Mouse (Mus musculus): ENCODE measurements around the gene Gpr88. TPM values are rescaled to one million over a fixed set of nuclear protein-coding genes. Genes with fewer than 3 reads are reported as not detected.
"Not testable (repeated sequence)": the region's sequence is repeated elsewhere in the genome, so short reads cannot be mapped to it uniquely, and the experiment has no call there.

Gpr88 gene
- total and polyA plus RNA-seq, 3 experiments = not detected

DNA sequence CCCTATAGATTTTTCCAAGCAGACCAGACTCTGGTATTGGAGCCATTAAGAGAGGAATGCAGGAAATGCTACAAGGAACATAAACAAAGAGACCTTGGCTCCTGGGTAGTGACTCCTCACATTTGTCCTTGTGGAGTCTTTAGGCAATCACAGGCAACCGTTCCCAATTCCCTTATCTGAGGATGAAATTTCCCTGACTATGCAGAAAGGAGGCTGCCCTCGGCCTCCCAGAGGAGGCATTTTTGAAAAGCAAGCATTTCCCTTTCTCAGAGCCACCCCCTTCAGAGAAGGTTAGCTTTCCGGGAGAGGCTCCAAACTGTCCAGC is 31.7 kb downstream of the Gpr88 start:
- Histone ChIP-seq H3K27ac (ENCODE audit: control insufficient read depth, low read depth, low read length) (no peak overlapping the region), H3K36me3 (ENCODE audit: control insufficient read depth in 1 of 2, insufficient read depth in 2 of 2, low read length in 2 of 2) (no peaks in the 10 kb centered on the region), H3K79me2 (ENCODE audit: control insufficient read depth, insufficient read depth, low read length, poor library complexity) (no peaks in the 10 kb centered on the region), H3K9me3 (replicated peaks; ENCODE audit: insufficient read depth, low read length) (no peaks in the 10 kb centered on the region), H3K27me3 (ENCODE audit: control insufficient read depth in 1 of 2, insufficient read depth in 2 of 2, low read length in 2 of 2) (peaks cover 3 to 8% of the 10 kb centered on the region in 2 experiments), H3K4me1 (ENCODE audit: control insufficient read depth in 1 of 2, insufficient read depth in 2 of 2, low read length in 2 of 2) (no peaks in the 10 kb centered on the region), H3K4me3 (ENCODE audit: control insufficient read depth in 1 of 2, insufficient read depth in 1 of 2, low read depth in 2 of 2, low read length in 2 of 2) (no peak overlapping the region), H3K9ac (ENCODE audit: control insufficient read depth, low read depth, low read length, poor library complexity, severe bottlenecking) (no peak overlapping the region)
- TF ChIP-seq HCFC1 (IDR thresholded peaks at IDR 0.05; ENCODE audit: low read depth, low read length) (no peak), CHD1 (IDR thresholded peaks at IDR 0.05; ENCODE audit: low read depth, low read length) (no peak), MYC (IDR thresholded peaks at IDR 0.05; ENCODE audit: low read depth, low read length) (no peak), MYB (IDR thresholded peaks at IDR 0.05; ENCODE audit: low read depth, low read length) (no peak), ZC3H11A (IDR thresholded peaks at IDR 0.05; ENCODE audit: low read depth, low read length) (no peak), ETS1 (IDR thresholded peaks at IDR 0.05; ENCODE audit: low read depth, low read length) (no peak)
- DNase-seq (ENCODE audit: low read depth, low spot score) = no peak

DNA sequence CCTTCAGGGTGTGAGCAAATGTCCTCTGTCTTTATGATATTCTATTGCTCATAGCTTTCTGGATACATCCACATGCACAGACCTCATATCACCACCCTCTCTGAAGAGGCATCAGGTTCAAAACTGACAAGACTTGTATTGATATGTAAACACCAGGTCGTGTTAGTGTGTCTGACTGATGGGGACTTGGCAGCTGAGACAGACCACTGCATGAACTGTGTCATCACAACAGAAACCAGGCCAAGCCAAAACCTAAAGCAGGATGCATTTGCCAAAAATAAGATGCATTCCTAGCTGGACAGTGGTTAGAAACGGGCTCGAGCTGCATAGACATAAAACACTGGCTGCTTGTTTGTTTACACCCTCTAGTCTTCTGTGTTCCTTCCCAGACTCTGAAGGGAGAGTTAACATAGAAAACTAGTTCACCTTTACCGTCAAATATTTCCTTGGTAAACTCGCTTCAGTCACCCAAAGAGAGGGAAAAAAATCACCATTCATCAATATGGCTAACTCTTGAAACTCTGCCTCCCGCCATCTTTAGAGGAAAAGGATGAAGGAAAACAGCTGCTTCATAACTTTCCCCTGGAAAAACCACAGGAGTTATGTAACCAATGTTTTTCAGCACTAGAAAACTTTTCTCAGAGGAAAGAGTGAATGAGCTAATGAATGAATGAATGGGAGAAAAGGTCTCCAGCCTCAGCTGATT is 32.2 kb downstream of the Gpr88 start:
- TF ChIP-seq ZKSCAN1 (IDR thresholded peaks at IDR 0.05; ENCODE audit: low read depth, low read length) (no peak), CTCF (IDR thresholded peaks at IDR 0.05 in 2 of 3, conservative IDR thresholded peaks at IDR 0.05 in 1 of 3; ENCODE audit: control insufficient read depth in 1 of 3, insufficient read depth in 1 of 3, low read depth in 2 of 3, low read length in 3 of 3, poor library complexity in 1 of 3, severe bottlenecking in 1 of 3) (no peak), E2F4 (IDR thresholded peaks at IDR 0.05; ENCODE audit: borderline replicate concordance, low read depth, low read length) (no peak), USF2 (IDR thresholded peaks at IDR 0.05; ENCODE audit: borderline replicate concordance in 1 of 2, insufficient read depth in 1 of 2, low read depth in 1 of 2, low read length in 2 of 2) (no peak), CHD1 (IDR thresholded peaks at IDR 0.05; ENCODE audit: low read depth, low read length) (no peak), MAZ (IDR thresholded peaks at IDR 0.05; ENCODE audit: low read depth, low read length) (no peak), POLR2AphosphoS5 (IDR thresholded peaks at IDR 0.05; ENCODE audit: borderline replicate concordance, low read depth, low read length) (no peak), RAD21 (IDR thresholded peaks at IDR 0.05; ENCODE audit: low read depth, low read length) (no peak), POLR2AphosphoS2 (IDR thresholded peaks at IDR 0.05; ENCODE audit: low read length) (no peak), ETS1 (IDR thresholded peaks at IDR 0.05; ENCODE audit: low read depth, low read length) (no peak), ELF1 (IDR thresholded peaks at IDR 0.05; ENCODE audit: low read depth, low read length) (no peak), MAFK (IDR thresholded peaks at IDR 0.05; ENCODE audit: borderline replicate concordance, low read depth, low read length) (no peak), KAT2A (conservative IDR thresholded peaks at IDR 0.05; ENCODE audit: low read depth, low read length) (no peak), MXI1 (IDR thresholded peaks at IDR 0.05; ENCODE audit: low read depth, low read length) (no peak), ZC3H11A (IDR thresholded peaks at IDR 0.05; ENCODE audit: low read depth, low read length) (no peak), NRF1 (IDR thresholded peaks at IDR 0.05; ENCODE audit: insufficient read depth, low read depth, low read length, poor library complexity, severe bottlenecking) (no peak), UBTF (IDR thresholded peaks at IDR 0.05; ENCODE audit: borderline replicate concordance, insufficient read depth, low read depth, low read length) (no peak)
- H3K36me3 ChIP-seq (ENCODE audit: control insufficient read depth in 1 of 2, insufficient read depth in 2 of 2, low read length in 2 of 2) = no peaks in the 10 kb centered on the region

DNA sequence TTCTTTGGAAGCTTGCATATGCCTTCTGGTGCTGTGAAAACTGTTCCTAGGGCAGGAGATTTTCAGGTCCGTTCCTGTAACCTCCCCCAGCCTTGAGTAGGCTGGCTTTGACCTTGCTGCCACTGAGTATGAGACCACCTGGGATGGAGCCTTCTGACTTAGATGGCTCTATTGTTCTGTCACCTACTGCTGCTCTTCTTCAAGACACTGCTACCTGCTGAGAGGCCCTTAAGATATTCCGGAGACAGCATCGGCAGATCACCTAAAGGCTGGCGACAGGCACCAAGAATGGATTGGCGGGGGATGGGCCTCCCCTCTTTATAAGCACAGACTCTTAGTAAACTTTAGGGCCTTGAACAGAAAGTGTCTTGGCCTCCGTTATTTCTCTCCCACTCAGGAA is 35.9 kb downstream of the Gpr88 start:
- not testable (repeated sequence) for H3K4me1 ChIP-seq (ENCODE audit: control insufficient read depth in 1 of 2, insufficient read depth in 2 of 2, low read length in 2 of 2); DNase-seq (ENCODE audit: low read depth, low spot score); H3K9ac ChIP-seq (ENCODE audit: control insufficient read depth, low read depth, low read length, poor library complexity, severe bottlenecking); H3K27ac ChIP-seq (ENCODE audit: control insufficient read depth, low read depth, low read length); H3K36me3 ChIP-seq (ENCODE audit: control insufficient read depth in 1 of 2, insufficient read depth in 2 of 2, low read length in 2 of 2); H3K27me3 ChIP-seq (ENCODE audit: control insufficient read depth in 1 of 2, insufficient read depth in 2 of 2, low read length in 2 of 2); H3K9me3 ChIP-seq (replicated peaks; ENCODE audit: insufficient read depth, low read length); H3K4me3 ChIP-seq (ENCODE audit: control insufficient read depth in 1 of 2, insufficient read depth in 1 of 2, low read depth in 2 of 2, low read length in 2 of 2); H3K79me2 ChIP-seq (ENCODE audit: control insufficient read depth, insufficient read depth, low read length, poor library complexity)

More for the DNA sequence above, 32.2 kb downstream of the Gpr88 start:
- Histone ChIP-seq H3K4me3 (ENCODE audit: control insufficient read depth in 1 of 2, insufficient read depth in 1 of 2, low read depth in 2 of 2, low read length in 2 of 2) (no peak overlapping the region), H3K4me1 (ENCODE audit: control insufficient read depth in 1 of 2, insufficient read depth in 2 of 2, low read length in 2 of 2) (no peaks in the 10 kb centered on the region), H3K9me3 (replicated peaks; ENCODE audit: insufficient read depth, low read length) (no peaks in the 10 kb centered on the region), H3K79me2 (ENCODE audit: control insufficient read depth, insufficient read depth, low read length, poor library complexity) (no peaks in the 10 kb centered on the region), H3K9ac (ENCODE audit: control insufficient read depth, low read depth, low read length, poor library complexity, severe bottlenecking) (no peak overlapping the region), H3K27ac (ENCODE audit: control insufficient read depth, low read depth, low read length) (no peak overlapping the region), H3K27me3 (ENCODE audit: control insufficient read depth in 1 of 2, insufficient read depth in 2 of 2, low read length in 2 of 2) (peaks cover 3 to 8% of the 10 kb centered on the region in 2 experiments)
- DNase-seq (ENCODE audit: low read depth, low spot score) = no peak
